Mouse (Mus musculus) forebrain, postnatal 0 days (tissue): ENCODE measurements at regions not wholly inside any gene's neighbourhood (a gene's known extent, or its start where the extent isn't known, plus 50 kb on each side); places are given as distances from the start of the nearest gene placed in this dataset.

ENCODE experiments used
- ATAC-seq: fragments of 200-750 bp; cut with Nextera tagmentation; 2 replicates; pipeline ENCODE4 v1.8.0; 2017; ENCODE audit warnings: mild to moderate bottlenecking, moderate library complexity
- DNase-seq: peaks from one replicate; pipeline ENCODE4 v3.0.0-alpha.2; 2015
- H3K27ac ChIP-seq: fragments of 300-500 bp; sonication (generic); 2 replicates; pipeline ENCODE4 v1.5.1; 2014; ENCODE audit warnings: low read depth, mild to moderate bottlenecking, antibody characterized with exemption, low read length, moderate library complexity, mixed read lengths
- H3K27me3 ChIP-seq: fragments of 300-500 bp; sonication (generic); 2 replicates; pipeline ENCODE4 v1.6.1; 2014; ENCODE audit warnings: mild to moderate bottlenecking, low read length, mixed read lengths; ENCODE audit not compliant: insufficient read depth
- H3K36me3 ChIP-seq: fragments of 300-500 bp; sonication (generic); 2 replicates; pipeline ENCODE4 v1.6.1; 2014; ENCODE audit warnings: mild to moderate bottlenecking, moderate library complexity; ENCODE audit not compliant: insufficient read depth
- H3K4me1 ChIP-seq: fragments of 300-500 bp; sonication (generic); 2 replicates; pipeline ENCODE4 v1.6.1; 2014; ENCODE audit warnings: antibody characterized with exemption; ENCODE audit not compliant: insufficient read depth
- H3K4me2 ChIP-seq: fragments of 300-500 bp; sonication (generic); 2 replicates; pipeline ENCODE4 v1.6.1; 2014; ENCODE audit warnings: low read depth, mild to moderate bottlenecking, moderate library complexity
- H3K4me3 ChIP-seq: fragments of 300-500 bp; sonication (generic); 2 replicates; pipeline ENCODE4 v1.5.1; 2014; ENCODE audit warnings: low read depth, low read length, mixed read lengths
- H3K9ac ChIP-seq: fragments of 300-500 bp; sonication (generic); 2 replicates; pipeline ENCODE4 v1.6.1; 2014; ENCODE audit warnings: mild to moderate bottlenecking
- H3K9me3 ChIP-seq: fragments of 300-500 bp; sonication (generic); 2 replicates; pipeline ENCODE4 v1.6.1; 2016; ENCODE audit warnings: low read length
- CTCF ChIP-seq: sonication (generic); IDR thresholded peaks from 2 replicates; pipeline ENCODE4 v1.5.1; 2016; ENCODE audit warnings: antibody characterized with exemption, control low read depth, low read depth
- WGBS: fragments of 180-500 bp; shearing (Covaris S2); extraction: QIAGEN DNeasy Blood & Tissue Kit; methylation state at CpG from one replicate; pipeline ENCODE4 v1.1.7; 2014; 5-methylcytosine and 5-hydroxymethylcytosine counted together

GRCm38 (mm10) chr3:9922541-9923046, 165.3 kb upstream of the Gm9833 start:
- H3K27ac ChIP-seq, result no peak overlapping the region
- ATAC-seq (no peak), DNase-seq (no peak)
- no peaks in the 10 kb centered on the region for H3K4me1 ChIP-seq
- no peak overlapping the region for H3K9ac ChIP-seq
- no peaks in the 10 kb centered on the region for H3K36me3 ChIP-seq
- no peak overlapping the region for H3K4me2 ChIP-seq
- no peak for TF ChIP-seq CTCF
- H3K4me3 ChIP-seq, result no peak overlapping the region
- H3K27me3 ChIP-seq, result no peaks in the 10 kb centered on the region
- no peaks in the 10 kb centered on the region for H3K9me3 ChIP-seq
- 68% methylated on average over 10 of the region's 10 CpGs for WGBS

GRCm38 (mm10) chr3:9924630-9925029, 163.3 kb upstream of the Gm9833 start:
- no peak overlapping the region for H3K4me3 ChIP-seq
- no peak for ATAC-seq

GRCm38 (mm10) chr3:9936853-9937441, 151.0 kb upstream of the Gm9833 start:
- Histone ChIP-seq H3K36me3 (no peaks in the 10 kb centered on the region), H3K27ac (no peak overlapping the region), H3K9me3 (no peaks in the 10 kb centered on the region), H3K27me3 (no peaks in the 10 kb centered on the region), H3K4me1 (no peaks in the 10 kb centered on the region), H3K4me2 (no peak overlapping the region), H3K4me3 (no peak overlapping the region), H3K9ac (no peak overlapping the region)
- WGBS, result 45% methylated on average over 8 of the region's 8 CpGs
- TF ChIP-seq CTCF, result no peak
- ATAC-seq (peak; percentile 83), DNase-seq (peak; percentile 34)

More at GRCm38 (mm10) chr3:9924630-9925029, 163.3 kb upstream of the Gm9833 start:
- Histone ChIP-seq H3K4me2 (no peak overlapping the region), H3K27ac (no peak overlapping the region), H3K4me1 (no peaks in the 10 kb centered on the region), H3K9me3 (no peaks in the 10 kb centered on the region), H3K36me3 (no peaks in the 10 kb centered on the region), H3K27me3 (no peaks in the 10 kb centered on the region), H3K9ac (no peak overlapping the region)
- no peak for DNase-seq
- WGBS, result 100% methylated on average over 1 of the region's 1 CpGs
- no peak for TF ChIP-seq CTCF

GRCm38 (mm10) chr3:9938651-9939050, 149.3 kb upstream of the Gm9833 start:
- WGBS, result 17% methylated on average over 1 of the region's 1 CpGs

GRCm38 (mm10) chr3:9942631-9943030, 145.3 kb upstream of the Gm9833 start:
- WGBS, result 96% methylated on average over 5 of the region's 5 CpGs
- no peak overlapping the region for H3K27ac ChIP-seq
- ATAC-seq, result no peak
- no peaks in the 10 kb centered on the region for H3K4me1 ChIP-seq
- no peak for TF ChIP-seq CTCF
- H3K36me3 ChIP-seq, result no peaks in the 10 kb centered on the region
- no peaks in the 10 kb centered on the region for H3K9me3 ChIP-seq
- no peak overlapping the region for H3K4me2 ChIP-seq
- H3K27me3 ChIP-seq, result no peaks in the 10 kb centered on the region
- no peak for DNase-seq
- no peak overlapping the region for H3K4me3 ChIP-seq
- H3K9ac ChIP-seq, result no peak overlapping the region

More at GRCm38 (mm10) chr3:9938651-9939050, 149.3 kb upstream of the Gm9833 start:
- Histone ChIP-seq H3K4me2 (no peak overlapping the region), H3K9ac (no peak overlapping the region), H3K27me3 (no peaks in the 10 kb centered on the region), H3K27ac (no peak overlapping the region), H3K9me3 (no peaks in the 10 kb centered on the region), H3K36me3 (no peaks in the 10 kb centered on the region), H3K4me3 (no peak overlapping the region), H3K4me1 (no peaks in the 10 kb centered on the region)
- ATAC-seq (no peak), DNase-seq (no peak)
- TF ChIP-seq CTCF, result no peak

- no peak overlapping the region for H3K4me2 ChIP-seq
- H3K27ac ChIP-seq, result no peak overlapping the region
- peak; percentile 85 for DNase-seq
- H3K27me3 ChIP-seq, result no peaks in the 10 kb centered on the region
- no peaks in the 10 kb centered on the region for H3K36me3 ChIP-seq
- TF ChIP-seq CTCF, result peak; percentile 93
- peak; percentile 94 for ATAC-seq
- no peak overlapping the region for H3K4me3 ChIP-seq
- H3K4me1 ChIP-seq, result no peaks in the 10 kb centered on the region
- H3K9me3 ChIP-seq, result no peaks in the 10 kb centered on the region
- H3K9ac ChIP-seq, result no peak overlapping the region
- 50% methylated on average over 11 of the region's 11 CpGs for WGBS
Observed at GRCm38 (mm10) chr3:9947357-9948065, 140.4 kb upstream of the Gm9833 start.

GRCm38 (mm10) chr3:9948114-9948513, 139.8 kb upstream of the Gm9833 start:
- H3K4me1 ChIP-seq, result no peaks in the 10 kb centered on the region
- H3K4me2 ChIP-seq, result no peak overlapping the region
- no peak for TF ChIP-seq CTCF
- H3K9me3 ChIP-seq, result no peaks in the 10 kb centered on the region
- no peaks in the 10 kb centered on the region for H3K36me3 ChIP-seq
- ATAC-seq, result peak; percentile 74
- no peak overlapping the region for H3K4me3 ChIP-seq
- no peak overlapping the region for H3K9ac ChIP-seq
- 69% methylated on average over 7 of the region's 7 CpGs for WGBS
- no peak overlapping the region for H3K27ac ChIP-seq
- no peaks in the 10 kb centered on the region for H3K27me3 ChIP-seq
- DNase-seq, result no peak
